Mouse (Mus musculus) T-helper 2 cell (primary cell): ENCODE measurements around the gene Grk1.

Experiments used
- in situ Hi-C: fragments of 300-600 bp; cut with MboI, MseI; formaldehyde crosslinking; loops from one replicate; pipeline ENCODE4 v1.15.1; 2025; ENCODE audit warnings: high pct_unique_total_duplicates

Gene Grk1

GRCm38 (mm10) chr8:13404666-13405131, at the start of gene Grk1:
Gene Grk1, plus strand, starts transcription at chr8:13405081.
- in situ Hi-C loops: no loop called here

DNA sequence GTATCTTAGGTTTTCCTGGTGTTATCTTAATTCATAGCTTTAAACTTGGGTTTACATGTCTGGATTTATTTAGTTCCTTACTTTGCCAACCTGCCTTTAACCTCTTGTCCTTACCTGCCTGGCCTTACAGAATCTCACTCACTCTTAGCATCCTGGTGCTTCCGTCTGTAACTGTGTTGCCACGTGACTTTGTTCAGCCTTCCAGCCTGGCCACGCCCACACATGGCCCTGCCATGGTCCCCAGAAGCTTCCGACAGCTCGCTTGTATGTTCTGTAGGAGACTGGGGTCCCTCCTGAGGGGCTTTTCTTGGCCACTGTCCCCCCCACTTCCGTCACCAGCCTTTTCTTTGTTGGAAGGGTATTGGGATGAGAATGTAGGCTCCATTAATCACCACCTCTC, 48.7 kb upstream of the Grk1 start:
- in situ Hi-C loops: loop anchor here (10.0 kb wide), 1 partner anchor 1731 kb away; no protein-coding TSS in a partner anchor

DNA sequence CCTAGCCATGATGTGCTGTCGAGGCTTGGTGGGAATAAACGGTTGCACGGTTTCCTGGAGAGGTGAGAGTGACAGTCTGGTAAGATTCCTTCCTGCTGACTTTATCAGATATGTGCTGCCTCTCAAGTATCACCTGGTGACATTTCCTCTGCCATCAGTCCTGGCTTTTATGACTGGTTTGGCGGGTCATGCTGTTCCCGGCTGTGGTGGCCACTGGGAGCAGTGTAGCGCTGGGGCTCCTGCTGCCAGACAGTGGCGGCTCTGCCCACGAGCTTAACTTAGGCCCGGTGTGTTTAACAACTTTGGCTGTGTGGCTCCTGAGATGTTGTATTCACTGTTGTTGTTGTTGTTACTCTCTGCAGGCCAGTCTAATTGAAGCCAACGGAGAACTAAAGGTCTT, 48.2 kb upstream of the Grk1 start:
- in situ Hi-C loops: loop anchor here (10.0 kb wide), 1 partner anchor 1732 kb away; no protein-coding TSS in a partner anchor

DNA sequence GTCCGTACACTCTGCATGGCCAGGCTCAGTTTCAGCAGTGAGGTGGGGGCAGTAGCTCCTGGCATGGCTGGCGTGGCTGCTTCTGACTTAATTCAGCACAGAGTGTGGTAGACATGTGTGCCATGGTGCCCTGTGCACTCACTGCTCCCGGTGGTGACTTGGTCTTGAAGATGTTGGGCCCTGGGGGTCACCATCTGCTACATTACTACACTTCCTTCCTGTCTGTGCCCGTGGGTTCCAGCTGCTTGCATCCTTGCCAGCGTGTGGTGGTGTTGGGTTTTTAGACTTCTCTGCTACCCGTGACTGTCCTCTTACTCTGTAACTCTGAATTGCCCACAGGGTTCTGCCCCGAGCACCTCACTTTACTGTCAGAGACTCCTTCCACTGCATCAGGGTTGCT, 44.7 kb upstream of the Grk1 start:
- in situ Hi-C loops: no loop called here

DNA sequence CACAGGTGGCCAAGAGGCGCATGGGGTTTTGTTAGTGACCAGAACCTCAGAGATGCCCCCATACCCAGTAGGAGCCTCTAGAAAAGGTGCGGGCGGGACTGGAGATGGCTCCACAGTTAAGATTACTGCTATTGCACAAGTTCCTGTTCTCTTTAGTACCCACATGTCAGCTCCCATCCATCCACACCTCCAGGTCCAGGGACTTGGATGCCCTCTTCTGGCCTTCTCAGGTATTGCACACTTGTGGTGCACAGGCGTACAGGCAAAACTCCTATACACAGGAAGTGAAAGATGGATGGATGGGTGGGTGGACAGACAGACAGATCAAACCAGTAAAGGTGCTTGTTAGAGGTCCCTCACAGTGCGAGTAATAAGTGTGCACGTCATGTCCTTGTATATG, 43.0 kb upstream of the Grk1 start:
- in situ Hi-C loops: no loop called here

DNA sequence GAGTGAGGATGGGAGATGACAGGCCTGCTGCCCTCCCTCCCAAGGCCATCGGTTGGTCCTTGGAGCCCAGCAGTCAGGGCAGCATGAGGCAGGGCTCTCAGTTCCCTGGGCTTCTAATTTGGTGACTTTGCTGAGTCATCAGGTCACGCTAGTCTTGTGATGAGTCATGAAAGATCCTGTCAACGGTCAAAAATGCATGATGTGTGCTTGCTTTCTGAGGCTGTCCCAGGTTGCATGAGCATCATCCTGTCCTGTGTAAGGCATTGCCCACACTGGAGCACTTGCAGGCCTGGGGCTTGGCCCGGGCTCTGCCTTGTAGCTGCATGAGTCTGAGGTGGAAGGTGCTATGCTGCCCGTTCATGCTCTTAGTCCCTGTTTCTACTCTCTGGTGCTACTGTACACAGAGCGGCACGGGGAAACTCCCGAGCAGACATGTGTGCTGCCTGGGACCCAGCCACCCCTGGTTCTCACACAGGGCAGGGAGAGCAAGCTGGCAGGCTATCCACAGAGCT, 31.7 kb upstream of the Grk1 start:
- in situ Hi-C loops: no loop called here

- in situ Hi-C loops: no loop called here
These were observed 23.3 kb upstream of the Grk1 start for GRCm38 (mm10) chr8:13381630-13382029.

- in situ Hi-C loops: no loop called here
These were observed 22.3 kb upstream of the Grk1 start for GRCm38 (mm10) chr8:13382536-13382935.

DNA sequence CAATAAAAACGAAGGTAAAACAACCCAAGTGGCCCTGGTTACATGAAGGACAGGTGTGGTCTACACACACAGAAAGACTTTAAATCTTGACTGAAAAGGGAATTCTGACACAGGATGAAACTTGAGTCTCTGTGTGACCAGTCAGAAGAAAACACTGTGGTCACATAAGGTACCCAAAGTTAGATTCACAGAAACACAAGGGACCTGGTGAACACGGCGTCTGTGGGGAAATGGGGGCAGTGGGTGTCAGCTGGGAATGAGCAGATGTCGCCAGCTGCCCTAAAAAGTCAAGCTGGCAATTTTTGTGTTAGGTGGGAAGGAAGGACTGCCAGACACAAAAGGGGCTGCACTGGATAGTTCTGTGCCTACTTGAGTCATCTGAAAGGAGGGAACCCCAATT, 21.9 kb upstream of the Grk1 start:
- in situ Hi-C loops: no loop called here

GRCm38 (mm10) chr8:13386366-13386765, 18.5 kb upstream of the Grk1 start:
- in situ Hi-C loops: no loop called here

DNA sequence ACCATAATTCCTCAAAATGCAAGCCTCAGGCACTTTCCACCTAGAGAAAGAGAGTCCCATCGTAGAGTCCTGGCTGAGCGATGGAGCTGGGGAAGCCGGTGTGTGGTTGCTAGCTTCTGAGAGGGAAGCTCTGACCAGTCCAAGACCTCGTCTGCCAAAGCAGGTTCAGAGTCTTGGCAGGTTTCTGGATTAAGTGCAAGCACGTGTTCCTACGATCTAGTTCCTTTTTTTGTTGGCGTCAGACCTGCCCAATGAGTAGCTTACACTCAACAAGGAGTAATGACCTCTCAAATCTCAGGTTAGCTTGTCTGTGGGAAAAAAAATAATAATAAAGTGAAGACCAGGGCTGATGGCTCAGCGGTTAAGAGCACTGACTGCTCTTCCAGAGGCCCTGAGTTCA, 17.2 kb upstream of the Grk1 start:
- in situ Hi-C loops: no loop called here

GRCm38 (mm10) chr8:13388744-13389143, 16.1 kb upstream of the Grk1 start:
- in situ Hi-C loops: no loop called here

- in situ Hi-C loops: no loop called here
These were observed 11.0 kb upstream of the Grk1 start for GRCm38 (mm10) chr8:13393869-13394268.

- in situ Hi-C loops: no loop called here
These were observed 8.2 kb upstream of the Grk1 start, which contains the start of gene Atp4b for GRCm38 (mm10) chr8:13396725-13397124. Gene Atp4b, minus strand, starts transcription at chr8:13396825.

DNA sequence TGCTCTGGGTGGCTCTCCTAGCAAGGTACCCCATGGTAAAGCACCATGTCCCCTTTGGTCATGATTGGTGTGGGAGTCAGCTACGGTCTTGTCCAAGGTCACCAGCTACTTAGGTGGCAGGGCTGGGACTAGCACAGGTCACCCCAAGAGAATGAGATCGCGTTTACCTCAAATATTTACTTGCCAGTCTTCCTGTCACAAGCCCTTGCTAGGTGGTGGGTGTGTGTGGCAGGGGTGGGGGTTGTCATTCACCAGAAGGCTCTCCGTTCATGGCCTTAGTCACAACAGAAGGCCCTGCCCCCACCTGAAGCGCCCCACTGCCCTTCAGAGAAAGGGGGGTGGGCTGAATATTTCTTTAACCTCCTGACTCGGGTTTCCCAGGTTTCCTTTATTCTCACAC, 1.4 kb upstream of the Grk1 start:
- in situ Hi-C loops: no loop called here

- in situ Hi-C loops: no loop called here
These were observed 1.1 kb downstream of the Grk1 start for GRCm38 (mm10) chr8:13406011-13406410.

DNA sequence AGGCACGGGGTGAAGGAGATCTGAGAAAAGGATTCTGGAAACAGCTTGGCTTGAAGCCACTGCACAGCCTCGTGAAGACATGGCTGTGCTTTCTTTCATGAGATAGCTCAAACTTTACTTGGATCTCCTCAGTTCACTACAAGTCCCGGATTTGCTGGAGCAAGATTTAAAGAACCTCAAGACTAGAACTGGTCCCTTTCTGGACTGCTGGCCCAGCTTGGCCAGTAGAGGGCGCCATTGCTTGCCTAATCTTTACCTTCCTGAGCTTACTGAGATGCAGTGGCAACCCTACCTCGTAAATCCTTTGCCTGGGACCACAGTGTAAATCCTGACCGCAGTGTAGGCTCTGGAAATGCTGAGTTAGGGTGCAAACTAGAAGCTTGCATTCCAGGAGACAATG, 6.7 kb downstream of the Grk1 start:
- in situ Hi-C loops: loop anchor here (5.0 kb wide), 1 partner anchor 51 kb away; no protein-coding TSS in a partner anchor

DNA sequence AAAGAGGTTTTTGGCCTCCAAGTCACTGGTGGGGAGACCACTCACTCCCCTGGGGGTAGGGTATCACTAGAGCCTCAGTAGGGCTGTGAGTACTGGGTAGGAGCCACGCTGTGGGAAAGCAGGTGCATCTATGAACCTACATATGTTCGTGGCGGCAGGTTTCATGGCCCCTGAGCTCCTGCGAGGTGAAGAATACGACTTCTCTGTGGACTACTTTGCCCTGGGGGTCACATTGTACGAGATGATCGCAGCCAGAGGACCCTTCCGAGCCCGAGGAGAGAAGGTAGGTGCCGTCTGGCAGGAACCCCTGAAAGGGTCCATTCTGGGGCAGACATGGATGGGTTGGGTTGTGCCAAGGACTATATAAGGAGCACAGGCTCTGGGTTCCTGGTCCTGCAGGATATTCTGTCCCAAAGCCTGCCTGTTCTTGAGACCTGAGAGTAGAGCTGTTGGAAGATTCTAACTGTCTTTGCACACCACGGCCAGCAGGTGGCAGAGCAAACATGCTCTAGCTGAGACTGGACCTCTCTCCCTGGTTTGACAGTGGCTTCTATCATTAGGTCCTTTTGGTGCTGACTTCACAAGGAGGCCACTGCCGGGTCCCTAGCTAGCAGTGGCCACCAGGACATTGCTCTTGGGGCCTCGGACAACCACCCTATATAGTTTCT, 8.1 kb downstream of the Grk1 start:
- in situ Hi-C loops: loop anchor here (5.0 kb wide), 1 partner anchor 49 kb away; no protein-coding TSS in a partner anchor

DNA sequence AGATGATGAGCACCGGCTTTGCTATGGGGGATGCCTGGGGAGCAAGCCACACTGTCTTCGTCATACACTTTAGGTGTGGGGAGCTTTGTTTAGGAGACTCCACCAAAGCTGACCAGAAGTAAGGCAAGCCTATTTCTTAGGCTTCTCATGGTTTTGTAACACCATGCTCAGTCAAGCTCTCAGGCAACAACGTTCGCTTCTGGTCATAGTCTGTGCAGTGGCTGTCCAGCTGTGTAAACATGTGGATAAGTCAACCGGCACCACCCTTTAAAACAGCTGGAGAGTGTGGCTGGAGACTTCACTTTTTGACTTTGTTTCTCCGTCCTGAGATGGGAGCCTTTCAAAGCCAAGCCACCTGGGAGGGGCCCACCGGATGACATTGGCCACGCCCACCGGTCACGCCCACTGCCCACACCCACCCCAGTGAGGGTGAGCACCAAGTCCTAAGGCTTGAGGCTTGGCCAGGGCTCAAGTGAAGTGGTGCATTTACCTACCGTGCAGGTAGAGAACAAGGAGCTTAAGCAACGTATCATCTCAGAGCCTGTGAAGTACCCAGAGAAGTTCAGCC, 9.0 kb downstream of the Grk1 start:
- in situ Hi-C loops: loop anchor here (5.0 kb wide), 1 partner anchor 48 kb away; no protein-coding TSS in a partner anchor

DNA sequence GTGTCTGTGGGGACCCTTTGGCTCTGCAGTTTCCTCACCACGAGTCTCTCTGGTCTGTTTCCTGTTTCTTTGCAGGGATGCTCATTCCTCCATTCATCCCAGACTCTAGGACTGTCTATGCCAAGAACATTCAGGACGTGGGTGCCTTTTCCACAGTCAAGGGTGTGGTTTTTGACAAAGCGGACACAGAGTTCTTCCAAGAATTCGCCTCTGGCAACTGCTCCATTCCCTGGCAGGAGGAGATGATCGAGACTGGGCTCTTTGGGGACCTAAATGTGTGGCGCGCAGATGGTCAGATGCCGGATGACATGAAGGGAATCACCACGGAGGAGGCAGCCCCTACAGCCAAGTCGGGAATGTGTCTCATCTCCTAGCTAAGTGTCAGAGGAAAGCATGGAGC, 11.0 kb downstream of the Grk1 start:
- in situ Hi-C loops: no loop called here

DNA sequence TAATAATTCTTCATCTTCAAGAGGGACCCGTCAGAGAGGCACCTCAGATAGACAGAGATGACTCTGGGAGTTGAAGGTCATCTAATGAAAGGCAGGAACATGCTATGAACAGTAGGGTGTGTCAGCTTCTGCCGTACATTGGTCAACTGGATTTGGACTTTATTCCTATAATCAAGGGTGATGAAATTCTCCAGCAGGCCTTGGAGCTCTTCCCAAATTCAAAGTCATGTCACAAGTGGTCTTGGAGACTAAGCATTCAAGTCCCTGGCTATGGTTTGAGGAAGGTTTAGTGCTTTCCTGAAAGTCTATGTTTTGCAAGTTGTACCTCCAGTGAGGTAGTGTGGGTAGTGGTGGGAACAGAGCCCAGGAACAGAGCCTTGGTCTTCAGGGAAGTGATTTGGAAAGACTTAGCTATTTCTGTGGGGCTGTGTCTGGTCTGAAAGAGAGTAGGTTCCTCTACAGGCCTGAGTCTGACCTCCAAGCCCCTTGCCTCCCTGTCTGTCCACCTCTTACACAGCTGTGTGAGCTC, 14.3 kb downstream of the Grk1 start:
- in situ Hi-C loops: no loop called here

- in situ Hi-C loops: no loop called here
These were observed 16.1 kb downstream of the Grk1 start for GRCm38 (mm10) chr8:13420970-13421369.

DNA sequence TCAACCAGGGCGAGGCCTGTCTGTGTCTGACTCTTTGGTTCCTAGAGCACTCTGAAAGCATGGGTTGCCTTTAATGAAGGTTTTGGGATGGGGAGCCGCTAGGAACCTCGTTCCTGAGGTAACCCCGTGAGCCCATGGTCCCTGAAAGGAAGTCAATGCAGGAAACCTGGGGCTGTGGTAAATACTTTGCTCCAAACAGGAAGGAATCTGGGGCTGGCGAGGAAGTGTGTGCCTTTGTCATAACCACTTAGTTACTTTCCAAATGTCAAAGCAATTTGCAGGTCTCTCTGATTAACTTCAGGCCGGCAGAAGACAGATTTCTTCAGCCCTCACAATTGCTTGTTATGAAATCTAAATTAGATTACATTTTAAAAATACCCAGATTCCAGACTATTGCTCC, 22.5 kb downstream of the Grk1 start:
- in situ Hi-C loops: no loop called here
